In the genomic region with DNA sequence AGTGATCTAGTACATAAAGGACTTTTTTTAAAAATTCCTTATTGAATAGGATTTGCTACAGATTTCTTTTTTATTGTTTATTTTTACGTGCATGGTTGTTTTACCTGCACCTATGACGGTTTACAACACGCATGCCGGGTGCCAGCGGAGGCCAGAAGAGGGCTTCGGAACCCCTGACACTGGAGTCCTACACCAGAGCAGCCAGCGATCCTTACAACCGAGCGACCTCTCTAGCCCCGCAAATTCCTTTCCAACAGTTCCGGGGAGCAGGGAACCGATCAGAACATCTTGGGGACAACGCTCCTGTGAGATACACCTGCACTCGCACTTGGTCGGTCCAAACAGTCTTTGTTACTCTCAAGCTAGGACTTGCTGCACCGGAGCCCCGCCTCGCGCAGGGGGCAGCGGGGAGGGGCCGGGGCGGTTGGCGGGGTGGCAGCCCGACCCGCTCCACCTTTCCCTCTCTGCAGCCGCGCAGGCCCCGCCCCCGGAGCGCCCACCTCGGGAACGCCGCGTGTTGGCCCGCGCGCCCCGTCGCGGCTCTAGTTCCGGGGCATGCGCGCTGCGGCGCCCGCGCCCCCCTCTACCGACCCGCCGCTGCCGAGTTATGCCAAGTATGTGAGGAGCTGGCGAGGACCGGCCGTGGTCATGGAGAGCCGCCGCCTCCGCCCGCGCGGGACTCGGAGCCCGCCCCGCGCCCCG, we compare ENCODE assay signal across 8 mouse cellular contexts. TPM values are rescaled to one million over a fixed set of nuclear protein-coding genes. Genes with fewer than 3 reads are reported as not detected.
DNase-seq lines count a peak whose midpoint lies in the region; ATAC-seq and TF ChIP-seq lines count a peak whose summit lies in the region.

Gene Syde2 (plus strand): TSS at position 603 of the 702 bp plus-strand sequence.

- intact Hi-C loops in heart, postnatal 36 days (cut with DNase I) = loop anchor here (5.0 kb wide), 1 partner anchor 35 kb away; no protein-coding TSS in a partner anchor

- no peaks in the 10 kb centered on the region for H3K36me3 ChIP-seq in forebrain, embryonic 15.5 days

- peak; percentile 49 for ATAC-seq in CD4-positive, CD25-positive, alpha-beta regulatory T cell, adult 4 months
- peak; percentile 92 for ATAC-seq in forebrain, embryonic 15.5 days (replicated peaks)

- H3K9me3 ChIP-seq in forebrain, embryonic 15.5 days = no peaks in the 10 kb centered on the region

- H3K27ac ChIP-seq in forebrain, embryonic 15.5 days (replicated peaks) = peak within 1 kb of the TSS; percentile 35; the same call in 1 of the 2 replicates
- peak within 1 kb of the TSS; percentile 69; the same call in 1 of the 2 replicates for H3K27ac ChIP-seq in layer of hippocampus, adult 2 months
- H3K27ac ChIP-seq in olfactory bulb, adult 2 months (ENCODE audit: insufficient read depth, low read depth, low read length) = peak within 1 kb of the TSS; percentile 36; the same call in 1 of the 2 replicates

- peak within 1 kb of the TSS; percentile 70 for H3K4me3 ChIP-seq in forebrain, embryonic 15.5 days
- peak within 1 kb of the TSS; percentile 64 for H3K4me3 ChIP-seq in layer of hippocampus, adult 2 months
- H3K4me3 ChIP-seq in olfactory bulb, adult 2 months (ENCODE audit: insufficient read depth, low read depth, low read length) = peak within 1 kb of the TSS; percentile 87

- DNase-seq in adrenal gland, postnatal 4 days (ENCODE audit: low spot score in 2 of 2) = peak; percentile 49 to 52
- DNase-seq in heart, postnatal 36 days = peak; percentile 77 to 86
- DNase-seq in layer of hippocampus, adult 2 months (ENCODE audit: low spot score in 2 of 2) = peak; percentile 39 to 52
- DNase-seq in lung, adult 18-20 months = peak; percentile 92 to 94
- peak; percentile 88 for DNase-seq in thymus, postnatal 4 days

- WGBS in forebrain, embryonic 15.5 days = under 1% methylated on average over 65 of the region's 65 CpGs
- 1% methylated on average over 65 of the region's 65 CpGs for WGBS in olfactory bulb, adult 2 months

- TF ChIP-seq CTCF in layer of hippocampus, adult 2 months (conservative IDR thresholded peaks at IDR 0.05) = no peak
- no peak for TF ChIP-seq CTCF in olfactory bulb, adult 2 months (IDR thresholded peaks at IDR 0.05; ENCODE audit: insufficient read depth, low read depth, low read length)

- H3K4me1 ChIP-seq in forebrain, embryonic 15.5 days = peaks cover 19% of the 10 kb centered on the region
- H3K4me1 ChIP-seq in olfactory bulb, adult 2 months (ENCODE audit: control insufficient read depth, insufficient read depth, low read length) = peaks cover 11% of the 10 kb centered on the region; the same call in 1 of the 2 replicates

- peak within 1 kb of the TSS; percentile 60 for H3K9ac ChIP-seq in forebrain, embryonic 15.5 days (replicated peaks)

- peak within 1 kb of the TSS; percentile 68 for H3K4me2 ChIP-seq in forebrain, embryonic 15.5 days (replicated peaks)

- no peak for TF ChIP-seq POLR2A in olfactory bulb, adult 2 months (IDR thresholded peaks at IDR 0.05; ENCODE audit: insufficient read depth, low read depth, low read length)

- 0 out of 2 replicates have a peak, but pooled peaks cover 6% of the 10 kb centered on the region for H3K27me3 ChIP-seq in forebrain, embryonic 15.5 days

RNA-seq across cellular contexts. Expression of gene Syde2, which starts in this region (rescaled TPM):
- polyA plus RNA-seq in CD4-positive, CD25-positive, alpha-beta regulatory T cell, adult 4 months (2017; shearing (Covaris generic)) = not detected
- 10 to 100 TPM in 1 of 2 experiments, 1 to 10 TPM in 1; 9.2 to 10.1 TPM for total RNA-seq in adrenal gland, postnatal 4 days (2021)
- 0.50 and 0.65 TPM in 2 replicates for polyA plus RNA-seq in forebrain, embryonic 15.5 days (2015; fragmentation: Nextera tagmentation; extraction: Ambion mirVana)
- 10 to 100 TPM; 13.8 to 18.6 TPM for total RNA-seq in heart, postnatal 36 days (2021)
- total RNA-seq in layer of hippocampus, adult 2 months (2021) = 1 to 10 TPM; 4.7 to 4.8 TPM
- polyA plus RNA-seq in olfactory bulb, adult 2 months (2012; ENCODE audit: insufficient read depth, insufficient read length, low replicate concordance, missing spikeins) = not detected in 2 replicates

Comparison
In these comparisons a context has a peak if more than half of its experiments do, and no peak if none do; other contexts are left out.
1. Peak in every context shown above with its lines: DNase-seq, ATAC-seq, H3K4me3 ChIP-seq and H3K27ac ChIP-seq.
2. Peak in ATAC-seq in CD4-positive, CD25-positive, alpha-beta regulatory T cell, adult 4 months; RNA of the gene not detected or under 1 TPM.
3. Peak in ATAC-seq, H3K4me3 ChIP-seq, H3K27ac ChIP-seq, H3K9ac ChIP-seq and H3K4me2 ChIP-seq in forebrain, embryonic 15.5 days; RNA of the gene not detected or under 1 TPM.